Mouse (Mus musculus) induced T-regulatory cell, adult 2 months (primary cell): Measurements from ENCODE around the gene Bpifc.

Experiments
- DNase-seq: peaks from one replicate; pipeline ENCODE4 v3.0.0-alpha.2; 2012; ENCODE audit warnings: low read depth

Gene Bpifc

GRCm38 (mm10) chr10:85951765-85952443 lies 59.8 kb downstream of the Bpifc start:
- no peak for DNase-seq

GRCm38 (mm10) chr10:85948483-85949196 lies 63.1 kb downstream of the Bpifc start:
- no peak for DNase-seq

GRCm38 (mm10) chr10:85936280-85936965 lies 75.3 kb downstream of the Bpifc start:
- DNase-seq = no peak

- DNase-seq = no peak
These were observed 81.7 kb downstream of the Bpifc start for GRCm38 (mm10) chr10:85929962-85930361.

- no peak for DNase-seq
These were observed 82.5 kb downstream of the Bpifc start for GRCm38 (mm10) chr10:85929208-85929591.

GRCm38 (mm10) chr10:85928499-85929207 lies 83.0 kb downstream of the Bpifc start:
- peak; percentile 85 for DNase-seq

- peak; percentile 68 for DNase-seq
These were observed 83.8 kb downstream of the Bpifc start, which contains the start of gene Ascl4 for GRCm38 (mm10) chr10:85927676-85928445. TSS of gene Ascl4 (plus strand) at chr10:85927681.

- peak; percentile 99 for DNase-seq
These were observed 95.0 kb downstream of the Bpifc start, which contains the start of gene Prdm4 for GRCm38 (mm10) chr10:85916498-85917309. TSS of gene Prdm4 (minus strand) at chr10:85917142.
